Mouse (Mus musculus): ENCODE data around the gene Stard3. TPM values are rescaled to one million over a fixed set of nuclear protein-coding genes. Genes with fewer than 3 reads are reported as not detected.
"Not testable (repeated sequence)": the region's sequence is repeated elsewhere in the genome, so short reads cannot be mapped to it uniquely, and the experiment has no call there.

Gene Stard3
- polyA plus RNA-seq, 1 experiment from 2014 or later, result 39.6 TPM

DNA sequence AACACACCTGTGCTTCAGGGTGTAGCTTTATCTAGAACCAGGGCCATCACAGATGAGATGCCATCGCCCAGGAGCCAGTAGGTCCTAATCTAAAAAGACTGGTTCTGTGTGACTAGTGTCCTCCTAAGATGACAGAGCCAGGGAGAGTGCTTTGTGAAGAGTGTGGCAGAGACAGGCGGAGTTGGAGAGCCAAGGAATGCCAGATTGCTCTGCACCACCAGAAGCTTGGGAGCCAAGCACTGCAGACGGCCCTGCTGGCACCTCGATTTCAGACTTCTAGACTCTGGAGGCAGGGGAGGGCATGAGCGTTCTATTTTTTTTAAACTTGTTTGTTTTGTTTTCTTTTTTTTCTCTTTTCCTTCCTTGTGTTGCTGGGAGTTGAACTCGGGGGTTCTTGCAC lies 11.2 kb downstream of the Stard3 start:
- Histone ChIP-seq H3K27ac (no peak overlapping the region), H3K36me3 (ENCODE audit: inconsistent target) (peaks cover 36% of the 10 kb centered on the region), H3K4me3 (ENCODE audit: inconsistent target) (no peak overlapping the region), H3K79me2 (ENCODE audit: inconsistent target) (peaks cover 100% of the 10 kb centered on the region)
- WGBS (ENCODE audit: missing documents), result 83% methylated on average over 6 of the region's 6 CpGs

DNA sequence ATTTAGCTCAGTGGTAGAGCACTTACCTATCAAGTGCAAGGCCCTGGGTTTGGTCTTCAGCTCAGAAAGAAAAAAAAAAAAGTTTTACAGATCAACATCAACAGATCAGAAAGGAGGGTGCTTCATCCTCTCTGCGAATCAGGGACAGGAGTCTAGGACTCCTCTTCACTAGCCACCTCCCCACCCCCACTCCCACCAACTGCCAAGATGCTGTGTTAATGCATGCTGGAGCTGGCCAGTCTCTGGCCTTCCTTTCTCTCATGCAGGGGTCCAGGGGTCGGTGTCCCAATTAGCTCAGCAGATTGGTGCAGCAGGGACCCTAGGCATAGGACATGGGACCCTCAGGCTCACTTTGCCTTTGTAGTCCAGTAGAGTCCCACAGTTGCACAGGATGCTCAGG lies 12.4 kb downstream of the Stard3 start:
- no peak overlapping the region for H3K4me3 ChIP-seq (ENCODE audit: inconsistent target)
- WGBS (ENCODE audit: missing documents), result 90% methylated on average over 2 of the region's 2 CpGs
- no peak overlapping the region for H3K27ac ChIP-seq
- H3K79me2 ChIP-seq (ENCODE audit: inconsistent target), result peaks cover 92% of the 10 kb centered on the region
- H3K36me3 ChIP-seq (ENCODE audit: inconsistent target), result peaks cover 49% of the 10 kb centered on the region

GRCm38 (mm10) chr11:98371556-98372240 lies 13.5 kb downstream of the Stard3 start:
- peaks cover 57% of the 10 kb centered on the region for H3K36me3 ChIP-seq (ENCODE audit: inconsistent target)
- peaks cover 81% of the 10 kb centered on the region for H3K79me2 ChIP-seq (ENCODE audit: inconsistent target)
- 91% methylated on average over 9 of the region's 10 CpGs for WGBS (ENCODE audit: missing documents)
- H3K27ac ChIP-seq, result no peak overlapping the region
- H3K4me3 ChIP-seq (ENCODE audit: inconsistent target), result no peak overlapping the region

- H3K36me3 ChIP-seq (ENCODE audit: inconsistent target), result peaks cover 61% of the 10 kb centered on the region
- H3K4me3 ChIP-seq (ENCODE audit: inconsistent target), result no peak overlapping the region
- H3K79me2 ChIP-seq (ENCODE audit: inconsistent target), result peaks cover 74% of the 10 kb centered on the region
- H3K27ac ChIP-seq, result no peak overlapping the region
- WGBS (ENCODE audit: missing documents), result 21% methylated on average over 2 of the region's 2 CpGs
These were observed 14.2 kb downstream of the Stard3 start for GRCm38 (mm10) chr11:98372406-98372805.

DNA sequence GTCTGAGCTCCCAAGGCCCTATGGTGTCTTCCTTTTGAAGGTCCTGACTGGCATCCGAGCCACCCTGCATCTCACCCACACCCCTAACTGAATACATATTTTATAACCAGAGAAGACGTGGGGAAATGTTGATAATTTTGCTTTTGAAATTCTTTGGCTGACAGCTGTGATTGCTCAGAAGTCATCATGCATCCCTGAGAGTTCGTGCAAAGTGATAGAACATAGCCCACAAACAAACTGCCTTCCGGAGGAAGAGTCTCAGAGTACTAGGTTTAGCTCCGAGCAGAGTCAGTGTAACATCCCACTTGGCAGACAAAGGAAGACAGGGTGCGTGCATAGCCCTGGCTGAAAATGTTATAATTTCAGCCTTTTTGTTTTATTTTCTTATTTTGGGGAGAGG lies 15.1 kb downstream of the Stard3 start:
- H3K36me3 ChIP-seq (ENCODE audit: inconsistent target), result peaks cover 69% of the 10 kb centered on the region
- no peak overlapping the region for H3K27ac ChIP-seq
- peaks cover 66% of the 10 kb centered on the region for H3K79me2 ChIP-seq (ENCODE audit: inconsistent target)
- H3K4me3 ChIP-seq (ENCODE audit: inconsistent target), result no peak overlapping the region
- WGBS (ENCODE audit: missing documents), result 93% methylated on average over 6 of the region's 6 CpGs

DNA sequence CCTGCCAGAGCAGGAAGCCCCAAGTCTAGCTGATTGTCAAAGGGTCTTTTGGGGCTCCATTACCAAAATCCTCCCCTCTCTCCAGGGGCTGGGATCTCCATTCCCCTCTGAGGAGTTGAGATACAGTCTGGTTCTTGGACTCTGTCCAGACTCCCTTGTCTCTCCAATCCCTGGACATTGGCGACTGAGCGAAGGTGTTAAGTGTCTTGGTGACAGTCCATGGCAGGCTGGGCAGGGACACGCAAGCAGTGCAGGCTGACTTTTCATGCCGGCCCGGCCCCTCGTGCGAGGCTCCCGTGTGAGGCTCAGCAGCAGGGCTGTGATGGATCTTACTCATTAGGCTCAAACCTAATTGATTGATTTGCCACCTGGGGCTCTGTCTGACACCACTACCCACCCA lies 16.1 kb downstream of the Stard3 start:
- H3K27ac ChIP-seq, result no peak overlapping the region
- H3K4me3 ChIP-seq (ENCODE audit: inconsistent target), result no peak overlapping the region
- peaks cover 80% of the 10 kb centered on the region for H3K36me3 ChIP-seq (ENCODE audit: inconsistent target)
- H3K79me2 ChIP-seq (ENCODE audit: inconsistent target), result peaks cover 56% of the 10 kb centered on the region
- 93% methylated on average over 8 of the region's 8 CpGs for WGBS (ENCODE audit: missing documents)

GRCm38 (mm10) chr11:98376756-98377155 lies 18.6 kb downstream of the Stard3 start:
- Histone ChIP-seq H3K36me3 (ENCODE audit: inconsistent target) (peaks cover 86% of the 10 kb centered on the region), H3K27ac (no peak overlapping the region), H3K79me2 (ENCODE audit: inconsistent target) (peaks cover 31% of the 10 kb centered on the region; the same call in 1 of the 2 replicates), H3K4me3 (ENCODE audit: inconsistent target) (no peak overlapping the region)
- WGBS (ENCODE audit: missing documents), result 99% methylated on average over 5 of the region's 5 CpGs

GRCm38 (mm10) chr11:98377787-98378186 lies 19.6 kb downstream of the Stard3 start:
- H3K27ac ChIP-seq, result no peak overlapping the region
- peaks cover 20% of the 10 kb centered on the region; the same call in 1 of the 2 replicates for H3K79me2 ChIP-seq (ENCODE audit: inconsistent target)
- no peak overlapping the region for H3K4me3 ChIP-seq (ENCODE audit: inconsistent target)
- peaks cover 83% of the 10 kb centered on the region for H3K36me3 ChIP-seq (ENCODE audit: inconsistent target)
- WGBS (ENCODE audit: missing documents), result 95% methylated on average over 11 of the region's 11 CpGs

DNA sequence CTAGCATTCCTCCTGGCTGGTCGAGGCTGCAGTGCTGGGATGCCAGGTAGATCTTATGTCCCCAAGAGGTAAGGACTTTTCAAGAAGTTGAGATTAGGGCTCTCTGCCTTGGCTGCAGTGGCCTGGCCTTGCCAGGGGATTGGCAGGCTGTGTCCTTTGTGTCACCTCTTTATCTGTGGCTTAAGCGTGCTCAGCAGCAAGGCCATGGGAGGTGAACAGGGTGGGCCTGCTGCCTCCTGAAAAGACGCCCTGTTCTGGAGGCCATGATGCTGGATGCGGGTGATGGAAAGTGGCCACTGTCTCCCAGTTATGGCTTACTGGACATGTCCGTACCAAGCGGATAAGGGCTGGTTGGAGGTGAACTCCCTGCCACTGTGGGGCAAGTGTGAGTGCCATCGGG lies 21.2 kb downstream of the Stard3 start:
- H3K36me3 ChIP-seq (ENCODE audit: inconsistent target), result peaks cover 67% of the 10 kb centered on the region
- H3K4me3 ChIP-seq (ENCODE audit: inconsistent target), result no peak overlapping the region
- 95% methylated on average over 7 of the region's 7 CpGs for WGBS (ENCODE audit: missing documents)

DNA sequence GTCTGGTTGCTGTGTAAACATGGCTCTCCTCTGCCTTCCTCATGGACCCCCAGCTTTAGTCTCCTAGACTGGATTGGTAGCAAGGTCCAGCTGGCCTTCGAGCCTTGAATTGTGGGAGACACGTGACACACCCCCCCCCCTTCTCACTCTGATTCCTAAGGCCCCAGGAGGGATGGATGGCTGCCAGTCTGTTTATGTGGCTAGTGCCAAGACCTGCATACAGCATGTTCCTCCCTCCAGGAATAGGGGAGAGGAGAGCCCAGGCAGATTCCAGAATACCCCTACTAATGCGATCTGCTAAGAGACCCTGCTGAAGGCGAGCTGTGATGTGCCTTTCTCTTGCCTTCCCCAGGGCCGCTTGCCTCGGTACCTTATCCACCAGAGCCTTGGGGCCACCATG lies 21.9 kb downstream of the Stard3 start:
- H3K27ac ChIP-seq, result no peak overlapping the region
- H3K36me3 ChIP-seq (ENCODE audit: inconsistent target), result peaks cover 59% of the 10 kb centered on the region
- no peak overlapping the region for H3K4me3 ChIP-seq (ENCODE audit: inconsistent target)
- 94% methylated on average over 6 of the region's 6 CpGs for WGBS (ENCODE audit: missing documents)
- H3K79me2 ChIP-seq (ENCODE audit: inconsistent target), result no peaks in the 10 kb centered on the region

More for the DNA sequence above, 21.2 kb downstream of the Stard3 start:
- Histone ChIP-seq H3K79me2 (ENCODE audit: inconsistent target) (peaks cover 4% of the 10 kb centered on the region; the same call in 1 of the 2 replicates), H3K27ac (no peak overlapping the region)

GRCm38 (mm10) chr11:98381651-98382050 lies 23.5 kb downstream of the Stard3 start:
- WGBS (ENCODE audit: missing documents), result 100% methylated on average over 1 of the region's 2 CpGs

GRCm38 (mm10) chr11:98382405-98382804 lies 24.2 kb downstream of the Stard3 start:
- not testable (repeated sequence) for H3K4me3 ChIP-seq (ENCODE audit: inconsistent target); H3K27ac ChIP-seq; H3K79me2 ChIP-seq (ENCODE audit: inconsistent target)
- peaks cover 36% of the 10 kb centered on the region for H3K36me3 ChIP-seq (ENCODE audit: inconsistent target)
- WGBS (ENCODE audit: missing documents), result 44% methylated on average over 1 of the region's 2 CpGs

More at GRCm38 (mm10) chr11:98381651-98382050, 23.5 kb downstream of the Stard3 start:
- H3K4me3 ChIP-seq (ENCODE audit: inconsistent target), result no peak overlapping the region
- H3K36me3 ChIP-seq (ENCODE audit: inconsistent target), result peaks cover 44% of the 10 kb centered on the region
- H3K27ac ChIP-seq, result no peak overlapping the region
- no peaks in the 10 kb centered on the region for H3K79me2 ChIP-seq (ENCODE audit: inconsistent target)

- 74% methylated on average over 14 of the region's 14 CpGs for WGBS (ENCODE audit: missing documents)
- Histone ChIP-seq H3K36me3 (ENCODE audit: inconsistent target) (peaks cover 26% of the 10 kb centered on the region), H3K4me3 (ENCODE audit: inconsistent target) (no peak within 1 kb of the TSS), H3K79me2 (ENCODE audit: inconsistent target) (no peaks in the 10 kb centered on the region), H3K27ac (no peak within 1 kb of the TSS)
These were observed 25.3 kb downstream of the Stard3 start, which contains the start of gene Tcap for GRCm38 (mm10) chr11:98383261-98384030. Gene Tcap (plus strand): TSS chr11:98383811.

- Histone ChIP-seq H3K36me3 (ENCODE audit: inconsistent target) (peaks cover 18% of the 10 kb centered on the region), H3K4me3 (ENCODE audit: inconsistent target) (no peak overlapping the region), H3K27ac (no peak overlapping the region), H3K79me2 (ENCODE audit: inconsistent target) (no peaks in the 10 kb centered on the region)
- 79% methylated on average over 19 of the region's 20 CpGs for WGBS (ENCODE audit: missing documents)
These were observed 26.0 kb downstream of the Stard3 start for GRCm38 (mm10) chr11:98384216-98384615.

Measured in macrophage (primary cell).